Mouse (Mus musculus) left cerebral cortex, adult 11 months (tissue): ENCODE data around the gene Polr2l.

ENCODE experiments used
- DNase-seq: peaks from one replicate; pipeline ENCODE4 v3.0.0; 2022; ENCODE audit warnings: low spot score

Polr2l gene

DNA sequence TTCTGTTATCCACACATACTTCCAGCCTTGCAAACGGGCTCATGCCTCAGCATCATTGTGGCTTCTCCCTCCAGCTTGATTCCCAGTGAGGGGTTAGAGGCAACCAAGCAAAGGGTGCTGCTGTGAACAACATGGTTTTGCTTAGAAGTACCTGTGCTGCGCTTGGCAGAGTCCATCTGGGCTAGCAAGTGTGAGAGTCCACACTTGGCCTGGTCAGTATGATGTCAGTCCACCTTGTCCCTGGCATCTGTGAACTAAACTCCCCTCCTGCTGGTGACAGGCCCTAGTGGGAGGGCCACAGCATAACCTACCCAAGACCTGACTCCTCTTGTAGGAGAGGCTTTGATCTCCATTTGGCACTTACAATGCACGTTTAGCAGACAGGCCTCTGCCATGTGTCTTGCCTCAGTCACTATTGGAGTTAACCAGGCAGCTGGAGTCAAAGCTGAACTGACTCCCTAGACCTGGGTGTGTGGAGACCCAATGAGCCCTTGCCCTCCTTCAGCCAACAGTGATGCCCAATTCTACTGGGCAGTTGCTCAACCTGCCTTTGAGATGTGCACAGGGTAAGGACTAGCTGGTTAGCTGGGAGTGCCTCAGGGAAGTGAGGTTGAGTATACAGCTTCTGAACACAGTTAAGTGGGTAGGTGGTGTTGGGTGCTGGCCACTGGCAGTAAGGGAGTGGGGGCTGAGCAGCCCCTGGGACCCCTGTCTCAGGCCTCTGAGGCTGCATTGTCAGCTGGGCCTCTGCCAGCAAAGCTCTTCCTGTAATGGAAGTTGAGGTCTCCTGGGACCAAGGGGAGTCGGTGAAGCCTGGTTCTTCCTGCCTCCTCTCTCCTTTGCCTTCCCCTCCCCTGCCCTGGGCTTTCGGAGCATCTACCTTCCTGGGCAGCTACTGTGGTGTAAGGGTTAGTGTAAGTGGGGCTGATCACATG is 9.5 kb upstream of the Polr2l start:
- no peak for DNase-seq

GRCm38 (mm10) chr7:141483114-141483653 is 8.3 kb upstream of the Polr2l start:
- DNase-seq: no peak

- DNase-seq: no peak
Observed at GRCm38 (mm10) chr7:141482531-141483024, 7.6 kb upstream of the Polr2l start.

GRCm38 (mm10) chr7:141481498-141482401 is 6.8 kb upstream of the Polr2l start:
- no peak for DNase-seq

- DNase-seq: no peak
Observed at GRCm38 (mm10) chr7:141480842-141481497, 6.0 kb upstream of the Polr2l start.

GRCm38 (mm10) chr7:141478270-141478748 is 3.4 kb upstream of the Polr2l start:
- no peak for DNase-seq

- DNase-seq: no peak
Observed at GRCm38 (mm10) chr7:141477578-141478269, 2.8 kb upstream of the Polr2l start.

- no peak for DNase-seq
Observed at GRCm38 (mm10) chr7:141476981-141477370, 2.0 kb upstream of the Polr2l start.

DNA sequence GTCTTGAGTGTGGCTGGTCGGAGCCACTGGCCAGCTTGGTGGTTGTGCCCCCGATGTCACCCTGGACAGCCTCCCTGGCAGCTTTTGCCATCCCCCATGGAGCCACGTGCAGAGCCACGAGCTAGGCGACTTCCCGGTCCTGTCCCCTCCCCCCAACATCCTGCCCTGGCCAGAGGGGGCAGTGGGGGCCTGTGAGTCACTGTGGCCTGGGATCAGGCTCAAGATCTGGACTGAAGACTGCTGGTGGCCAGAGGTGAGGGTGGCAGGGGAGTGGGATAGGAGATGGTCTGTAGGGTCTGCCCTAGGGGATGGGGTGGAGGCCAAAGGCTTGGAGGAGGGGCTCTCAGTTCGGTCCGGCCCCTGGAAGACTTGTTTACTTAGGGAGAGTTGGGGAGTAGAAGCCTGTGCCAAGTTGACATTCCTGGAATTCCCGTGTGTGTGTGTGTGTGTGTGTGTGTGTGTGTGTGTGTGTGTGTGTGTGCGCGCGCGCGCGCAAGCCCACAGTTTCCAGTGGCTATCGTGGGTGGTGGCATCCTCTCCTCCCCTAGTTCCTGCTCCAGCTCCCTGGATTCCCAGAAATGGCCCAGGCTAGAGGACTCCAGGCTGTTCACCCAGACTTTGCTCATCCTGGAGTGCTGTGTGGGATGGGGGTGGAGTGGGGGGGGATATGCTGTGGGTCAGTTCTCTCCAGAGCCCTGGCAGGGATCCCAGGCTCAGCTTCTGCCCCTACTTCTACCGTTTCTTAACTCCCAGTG is 1.5 kb upstream of the Polr2l start:
- no peak for DNase-seq

DNA sequence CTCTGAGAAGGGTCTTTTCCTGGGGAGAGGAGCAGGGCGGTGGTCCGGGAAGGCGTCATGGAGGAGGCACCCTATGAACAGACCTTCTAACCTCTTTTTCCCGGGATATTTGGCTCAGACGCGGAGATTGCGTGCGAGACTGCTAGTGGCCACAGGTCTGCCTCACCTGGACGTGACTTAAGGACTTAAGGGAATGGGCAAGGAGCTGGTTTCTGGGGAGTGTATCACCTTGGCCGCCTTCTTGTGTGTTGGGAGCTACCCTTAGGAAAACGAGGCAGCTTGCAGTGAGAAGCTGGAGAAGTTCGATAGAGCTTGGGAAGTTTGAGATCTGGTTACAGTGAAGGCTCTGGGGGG is 850 bp upstream of the Polr2l start:
- no peak for DNase-seq

DNA sequence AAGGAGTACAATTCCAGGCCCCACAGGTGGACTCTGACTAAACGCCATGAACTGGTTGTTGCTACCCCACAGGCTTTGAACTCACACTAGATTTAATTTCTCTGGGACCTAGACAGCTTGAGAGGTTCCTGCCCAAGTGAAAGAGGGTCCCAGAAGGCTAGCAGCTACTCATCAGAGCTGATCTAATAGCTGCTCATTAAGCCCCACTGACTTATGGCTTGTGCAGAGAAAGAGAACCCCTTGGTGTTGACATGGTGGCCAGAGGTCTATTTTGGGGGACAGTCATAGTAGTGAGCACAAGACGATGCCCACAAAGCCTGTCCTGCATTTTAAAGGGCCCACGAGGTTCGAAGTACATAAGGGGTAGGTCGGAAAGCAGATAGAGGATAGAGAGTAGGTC is 772 bp downstream of the Polr2l start:
- no peak for DNase-seq

GRCm38 (mm10) chr7:141472763-141473162 is 2.2 kb downstream of the Polr2l start:
- DNase-seq: no peak

DNA sequence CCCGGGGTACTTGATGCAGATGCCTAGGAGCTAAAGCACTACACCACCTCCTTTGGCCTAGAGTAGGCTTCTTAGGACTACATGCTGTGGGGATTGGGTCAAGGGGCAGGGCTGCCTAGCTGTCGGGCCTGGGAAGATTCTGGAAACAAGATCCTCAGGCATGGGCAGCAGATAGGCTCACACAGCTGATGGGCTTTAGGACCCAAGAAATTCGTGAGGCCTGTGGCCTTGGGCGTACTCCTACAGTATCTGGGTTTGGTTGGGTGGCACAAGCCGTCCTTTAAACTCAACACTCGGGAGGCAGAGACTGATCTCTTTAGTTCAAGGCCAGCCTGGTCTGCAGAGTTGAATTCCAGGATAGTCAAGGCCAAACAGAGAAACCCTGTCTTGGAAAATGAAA is 2.7 kb downstream of the Polr2l start:
- no peak for DNase-seq

- DNase-seq: no peak
Observed at GRCm38 (mm10) chr7:141471236-141471635, 3.7 kb downstream of the Polr2l start.

- no peak for DNase-seq
Observed at GRCm38 (mm10) chr7:141470637-141470944, 4.3 kb downstream of the Polr2l start.

GRCm38 (mm10) chr7:141469901-141470636 is 4.9 kb downstream of the Polr2l start:
- DNase-seq: no peak

DNA sequence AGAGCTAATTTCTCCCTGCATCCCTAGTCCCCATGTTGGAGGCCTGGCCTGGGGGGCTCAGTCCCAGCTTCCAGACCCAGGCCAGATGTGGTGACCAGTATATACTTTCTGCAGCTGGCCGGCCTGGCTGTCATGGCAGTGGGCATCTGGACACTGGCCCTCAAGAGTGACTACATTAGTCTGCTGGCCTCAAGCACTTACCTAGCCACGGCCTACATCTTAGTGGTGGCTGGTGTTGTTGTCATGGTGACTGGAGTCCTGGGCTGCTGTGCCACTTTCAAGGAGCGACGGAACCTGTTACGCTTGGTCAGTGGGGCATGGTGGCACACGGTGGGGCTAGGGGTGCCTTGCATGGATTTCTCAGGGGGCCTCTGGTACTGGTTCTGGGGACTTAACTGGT is 5.6 kb downstream of the Polr2l start:
- DNase-seq: no peak

- DNase-seq: no peak
Observed at GRCm38 (mm10) chr7:141468522-141469211, 6.3 kb downstream of the Polr2l start.

- no peak for DNase-seq
Observed at GRCm38 (mm10) chr7:141468164-141468521, 6.8 kb downstream of the Polr2l start.
